Mouse (Mus musculus) erythroblast, embryonic 14.5 days (primary cell): Measurements from ENCODE around the gene Ogfod3. TPM values are rescaled to one million over a fixed set of nuclear protein-coding genes. Genes with fewer than 3 reads are reported as not detected.
A peak's percentile ranks its signal among the peaks of the same experiment; 100 is the strongest.

Source experiments
- H3K27me3 ChIP-seq: 2 replicates; pipeline ENCODE4 v1.6.1; 2012; ENCODE audit warnings: inconsistent platforms; ENCODE audit not compliant: control insufficient read depth
- H3K36me3 ChIP-seq: 2 replicates; pipeline ENCODE4 v1.6.1; 2012; ENCODE audit warnings: mild to moderate bottlenecking, inconsistent platforms; ENCODE audit not compliant: control insufficient read depth
- H3K4me1 ChIP-seq: 2 replicates; pipeline ENCODE4 v1.6.1; 2012; ENCODE audit warnings: inconsistent platforms; ENCODE audit not compliant: control insufficient read depth
- H3K4me3 ChIP-seq: replicated peaks from 2 replicates; pipeline ENCODE3; 2012; ENCODE audit warnings: moderate library complexity, mild to moderate bottlenecking, inconsistent platforms
- H3K9me3 ChIP-seq: 2 replicates; pipeline ENCODE4 v1.6.1; 2012; ENCODE audit warnings: low read length, inconsistent platforms, mixed read lengths; ENCODE audit not compliant: control insufficient read depth
- GATA1 ChIP-seq: IDR thresholded peaks from 2 replicates; pipeline ENCODE4 v1.6.1; 2012; ENCODE audit warnings: low read length, inconsistent platforms, mixed read lengths
- TAL1 ChIP-seq: IDR thresholded peaks from 3 replicates; pipeline ENCODE4 v1.6.1; 2012; ENCODE audit warnings: low read length, inconsistent platforms, mixed read lengths
- polyA plus RNA-seq: library from polyadenylated mRNA; stranded (reverse); fragments of >175 nt; gene quantifications from 2 replicates; pipeline ENCODE4 v1.2.3, GENCODE M21; 2012

Ogfod3 gene
- polyA plus RNA-seq, 1 experiment = 1.4 TPM

DNA sequence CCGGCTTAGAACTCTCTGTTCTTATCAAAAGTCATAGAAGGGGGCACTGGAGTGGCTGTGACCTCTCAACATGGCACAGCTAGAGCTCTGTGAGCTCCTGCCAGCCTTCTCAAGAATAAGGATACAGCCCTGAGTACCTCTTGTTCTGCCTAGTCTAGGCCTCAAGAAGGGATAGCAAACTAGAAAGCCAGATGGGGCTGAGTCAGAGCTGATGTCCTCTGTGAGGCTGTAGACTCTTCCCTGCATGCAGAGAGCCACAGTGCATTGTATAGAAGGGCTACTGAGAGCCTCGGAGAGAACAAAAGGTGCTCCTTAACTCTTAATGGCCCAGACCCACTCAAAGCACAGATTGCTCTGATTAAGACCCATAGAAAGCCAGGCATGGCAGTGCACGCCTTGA lies 30.3 kb downstream of the Ogfod3 start:
- TF ChIP-seq TAL1 = no peak
- TF ChIP-seq GATA1 = no peak
- Histone ChIP-seq H3K36me3 (no peaks in the 10 kb centered on the region), H3K4me1 (no peaks in the 10 kb centered on the region; the same call in 1 of the 2 replicates), H3K4me3 (no peak overlapping the region), H3K9me3 (no peaks in the 10 kb centered on the region), H3K27me3 (no peaks in the 10 kb centered on the region)

DNA sequence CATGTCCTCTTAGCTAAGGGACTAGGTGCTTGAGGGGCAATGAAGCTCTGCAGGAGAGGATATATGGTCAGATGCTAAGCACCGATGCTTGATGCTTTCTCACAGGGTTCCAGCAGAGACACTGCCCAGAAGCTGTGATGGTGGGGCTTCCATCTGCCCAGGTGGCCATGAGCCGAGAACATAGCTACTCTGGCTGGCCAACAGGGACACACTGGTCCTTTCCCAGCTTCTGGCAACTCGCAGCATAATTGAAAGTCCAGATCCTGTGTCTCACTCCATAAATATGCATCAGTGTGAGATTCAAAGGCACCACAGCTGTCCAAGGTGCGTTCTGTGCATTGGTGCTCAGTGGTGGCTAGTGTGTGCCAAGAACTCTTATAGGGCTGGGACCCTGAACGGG lies 31.3 kb downstream of the Ogfod3 start:
- H3K27me3 ChIP-seq = no peaks in the 10 kb centered on the region
- no peaks in the 10 kb centered on the region for H3K36me3 ChIP-seq
- no peak overlapping the region for H3K4me3 ChIP-seq
- TF ChIP-seq GATA1 (no peak), TAL1 (no peak)
- H3K9me3 ChIP-seq = no peaks in the 10 kb centered on the region
- H3K4me1 ChIP-seq = no peaks in the 10 kb centered on the region; the same call in 1 of the 2 replicates

GRCm38 (mm10) chr11:121163751-121164150 lies 40.8 kb downstream of the Ogfod3 start:
- Histone ChIP-seq H3K4me3 (no peak overlapping the region), H3K36me3 (no peaks in the 10 kb centered on the region), H3K27me3 (peaks cover 4% of the 10 kb centered on the region; the same call in 1 of the 2 replicates), H3K9me3 (no peaks in the 10 kb centered on the region), H3K4me1 (no peaks in the 10 kb centered on the region)
- no peak for TF ChIP-seq GATA1
- no peak for TF ChIP-seq TAL1

GRCm38 (mm10) chr11:121160636-121161346 lies 43.7 kb downstream of the Ogfod3 start:
- Histone ChIP-seq H3K36me3 (no peaks in the 10 kb centered on the region), H3K4me1 (no peaks in the 10 kb centered on the region; the same call in 1 of the 2 replicates), H3K27me3 (peaks cover 28% of the 10 kb centered on the region), H3K9me3 (no peaks in the 10 kb centered on the region), H3K4me3 (no peak overlapping the region)
- TF ChIP-seq TAL1 (no peak), GATA1 (no peak)

- H3K4me1 ChIP-seq = no peaks in the 10 kb centered on the region; the same call in 1 of the 2 replicates
- TF ChIP-seq TAL1 (no peak), GATA1 (no peak)
- H3K27me3 ChIP-seq = peaks cover 36% of the 10 kb centered on the region
- H3K36me3 ChIP-seq = no peaks in the 10 kb centered on the region
- H3K4me3 ChIP-seq = no peak within 1 kb of the TSS
- no peaks in the 10 kb centered on the region for H3K9me3 ChIP-seq
Observed at GRCm38 (mm10) chr11:121159971-121160370, 44.5 kb downstream of the Ogfod3 start, which contains the start of gene Uts2r. TSS of gene Uts2r (plus strand) at chr11:121160271.

DNA sequence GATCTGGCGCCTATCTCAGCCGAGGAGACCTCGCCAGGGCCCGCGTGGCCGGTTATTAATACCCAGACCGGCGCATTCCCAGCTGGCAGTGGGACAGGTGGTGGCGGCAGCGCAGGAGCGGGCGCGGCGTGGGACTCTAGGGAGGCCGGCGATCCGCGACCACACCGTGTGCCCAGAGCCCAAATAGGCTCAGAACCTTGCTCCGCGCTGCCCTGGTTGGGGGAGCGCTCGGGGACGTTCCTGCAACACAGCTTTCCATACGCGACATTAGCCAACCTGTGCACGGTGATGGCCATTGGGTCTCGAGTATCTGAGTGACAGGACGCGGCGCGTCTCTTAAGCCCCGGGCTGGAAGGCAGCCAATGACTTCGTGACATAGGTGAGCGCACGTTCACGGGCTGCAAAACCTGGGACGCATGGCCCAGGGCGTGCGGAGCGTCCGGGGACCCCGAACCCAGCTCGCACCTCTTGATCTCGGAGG lies 48.1 kb downstream of the Ogfod3 start:
- Histone ChIP-seq H3K36me3 (no peaks in the 10 kb centered on the region), H3K4me3 (peak overlapping the region; percentile 12), H3K27me3 (peaks cover 42% of the 10 kb centered on the region), H3K4me1 (no peaks in the 10 kb centered on the region; the same call in 1 of the 2 replicates), H3K9me3 (no peaks in the 10 kb centered on the region)
- TF ChIP-seq TAL1 (no peak), GATA1 (no peak)

DNA sequence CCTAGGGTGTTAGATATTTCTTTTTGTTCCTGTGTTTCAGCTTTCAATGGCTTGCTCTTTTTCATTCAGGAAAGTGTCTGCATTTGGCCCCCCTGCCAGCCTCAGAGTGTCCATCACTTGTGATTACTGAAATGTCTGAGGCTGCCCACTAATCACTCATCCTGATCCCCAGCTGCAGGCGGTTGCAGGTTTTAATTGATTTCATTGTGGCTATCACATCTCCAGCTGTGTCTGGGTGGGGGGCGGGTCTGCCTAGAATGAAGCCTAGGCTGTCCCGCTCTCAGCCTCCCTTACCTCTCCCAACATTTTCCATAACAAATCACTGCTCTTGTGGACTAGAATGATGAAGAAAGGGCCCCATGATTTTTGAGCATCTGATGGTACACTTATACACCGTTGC lies 50.3 kb downstream of the Ogfod3 start:
- no peaks in the 10 kb centered on the region for H3K36me3 ChIP-seq
- H3K27me3 ChIP-seq = peaks cover 38% of the 10 kb centered on the region
- TF ChIP-seq GATA1 (no peak), TAL1 (no peak)
- no peak overlapping the region for H3K4me3 ChIP-seq
- H3K9me3 ChIP-seq = no peaks in the 10 kb centered on the region
- no peaks in the 10 kb centered on the region; the same call in 1 of the 2 replicates for H3K4me1 ChIP-seq

- no peak overlapping the region for H3K4me3 ChIP-seq
- TF ChIP-seq GATA1 = no peak
- no peak for TF ChIP-seq TAL1
- no peaks in the 10 kb centered on the region for H3K36me3 ChIP-seq
- H3K4me1 ChIP-seq = no peaks in the 10 kb centered on the region
- peaks cover 4% of the 10 kb centered on the region; the same call in 1 of the 2 replicates for H3K9me3 ChIP-seq
- no peaks in the 10 kb centered on the region for H3K27me3 ChIP-seq
Observed at GRCm38 (mm10) chr11:121148193-121148592, 56.3 kb downstream of the Ogfod3 start.

DNA sequence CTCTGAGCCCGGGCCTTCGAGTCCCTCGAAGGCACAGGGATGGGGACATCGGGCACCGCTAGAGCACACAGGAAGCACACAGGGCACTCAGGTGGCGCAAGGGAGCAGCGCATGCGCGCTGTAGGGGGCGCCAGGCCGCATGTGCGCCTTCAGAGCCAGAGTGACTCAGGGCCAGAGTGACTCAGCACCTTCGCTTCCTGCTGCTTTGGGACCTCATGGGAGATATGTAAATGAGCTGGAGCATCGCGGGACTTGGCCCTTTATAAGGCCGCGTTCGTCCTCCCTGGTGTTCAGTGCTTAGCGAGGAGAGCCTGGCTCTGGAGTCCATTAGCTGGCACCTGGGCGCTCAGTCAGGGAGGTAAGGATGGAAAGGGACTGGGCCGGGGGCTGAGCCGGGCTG lies 58.6 kb downstream of the Ogfod3 start, which contains the start of gene Tex19.1:
Gene Tex19.1, plus strand, starts transcription at position 279 of the 400 bp plus-strand sequence.
- Histone ChIP-seq H3K36me3 (no peaks in the 10 kb centered on the region), H3K9me3 (peaks cover 4% of the 10 kb centered on the region; the same call in 1 of the 2 replicates), H3K4me3 (no peak within 1 kb of the TSS), H3K27me3 (no peaks in the 10 kb centered on the region), H3K4me1 (no peaks in the 10 kb centered on the region)
- TF ChIP-seq TAL1 = no peak
- TF ChIP-seq GATA1 = no peak
